Mouse (Mus musculus) T-helper 2 cell (primary cell): ENCODE measurements around the gene Phospho2.
"Not testable (repeated sequence)": the region's sequence is repeated elsewhere in the genome, so short reads cannot be mapped to it uniquely, and the experiment has no call there.

Source experiments
- in situ Hi-C: fragments of 300-600 bp; cut with MboI, MseI; formaldehyde crosslinking; loops from one replicate; pipeline ENCODE4 v1.15.1; 2025; ENCODE audit warnings: high pct_unique_total_duplicates

Gene Phospho2

GRCm38 (mm10) chr2:69789429-69790069, at the start of gene Phospho2, which contains the start of gene Ccdc173:
Gene Phospho2 (plus strand): TSS chr2:69789623.
Gene Ccdc173 (minus strand): TSS chr2:69789575.
- in situ Hi-C loops = loop anchor here (5.0 kb wide), 1 partner anchor 67 kb away; the partner anchor contains the start of gene Ppig

- in situ Hi-C loops = no loop called here
Observed at GRCm38 (mm10) chr2:69745091-69745490, 44.3 kb upstream of the Phospho2 start.

GRCm38 (mm10) chr2:69760980-69761379, 28.4 kb upstream of the Phospho2 start:
- in situ Hi-C loops = no loop called here

GRCm38 (mm10) chr2:69763340-69763739, 26.1 kb upstream of the Phospho2 start:
- in situ Hi-C loops = no loop called here

- in situ Hi-C loops = no loop called here
Observed at GRCm38 (mm10) chr2:69764716-69765115, 24.7 kb upstream of the Phospho2 start.

GRCm38 (mm10) chr2:69773331-69773730, 16.1 kb upstream of the Phospho2 start:
- in situ Hi-C loops = no loop called here

- in situ Hi-C loops = no loop called here
Observed at GRCm38 (mm10) chr2:69777985-69778835, 11.2 kb upstream of the Phospho2 start.

- in situ Hi-C loops = no loop called here
Observed at GRCm38 (mm10) chr2:69778836-69779177, 10.6 kb upstream of the Phospho2 start.

- in situ Hi-C loops = no loop called here
Observed at GRCm38 (mm10) chr2:69788974-69789373, 449 bp upstream of the Phospho2 start.

- in situ Hi-C loops = loop anchor here (5.0 kb wide), 1 partner anchor 68 kb away; the partner anchor contains the start of gene Ppig
Observed at GRCm38 (mm10) chr2:69790285-69790684, 862 bp downstream of the Phospho2 start.

GRCm38 (mm10) chr2:69790722-69791121, 1.3 kb downstream of the Phospho2 start:
- in situ Hi-C loops = loop anchor here (5.0 kb wide), 1 partner anchor 68 kb away; the partner anchor contains the start of gene Ppig

GRCm38 (mm10) chr2:69802911-69803312, 13.5 kb downstream of the Phospho2 start:
- in situ Hi-C loops = no loop called here

- in situ Hi-C loops = no loop called here
Observed at GRCm38 (mm10) chr2:69803756-69804155, 14.3 kb downstream of the Phospho2 start.

- in situ Hi-C loops = not testable (repeated sequence)
Observed at GRCm38 (mm10) chr2:69804663-69805062, 15.2 kb downstream of the Phospho2 start.

- in situ Hi-C loops = no loop called here
Observed at GRCm38 (mm10) chr2:69810169-69810568, 20.7 kb downstream of the Phospho2 start.

GRCm38 (mm10) chr2:69811349-69811748, 21.9 kb downstream of the Phospho2 start:
- in situ Hi-C loops = not testable (repeated sequence)

- in situ Hi-C loops = no loop called here
Observed at GRCm38 (mm10) chr2:69816575-69816974, 27.2 kb downstream of the Phospho2 start.

- in situ Hi-C loops = no loop called here
Observed at GRCm38 (mm10) chr2:69818350-69819085, 29.1 kb downstream of the Phospho2 start.

- in situ Hi-C loops = no loop called here
Observed at GRCm38 (mm10) chr2:69820201-69820600, 30.8 kb downstream of the Phospho2 start.

- in situ Hi-C loops = no loop called here
Observed at GRCm38 (mm10) chr2:69821711-69822110, 32.3 kb downstream of the Phospho2 start, which contains the start of gene Klhl23. Gene Klhl23 (plus strand): TSS chr2:69821944.

- in situ Hi-C loops = no loop called here
Observed at GRCm38 (mm10) chr2:69822361-69823128, 33.1 kb downstream of the Phospho2 start.
